Mouse (Mus musculus): Measurements from ENCODE around the gene Sec11a. TPM values are rescaled to one million over a fixed set of nuclear protein-coding genes. Genes with fewer than 3 reads are reported as not detected.
"Not testable (repeated sequence)": the region's sequence is repeated elsewhere in the genome, so short reads cannot be mapped to it uniquely, and the experiment has no call there.

Sec11a gene
- polyA plus RNA-seq, 1 experiment from 2014 or later: 147 TPM

- peaks cover 26% of the 10 kb centered on the region for H3K36me3 ChIP-seq (ENCODE audit: control insufficient read depth, insufficient read depth, low read length)
- ATAC-seq (ENCODE audit: low FRiP score, low TSS enrichment); H3K27me3 ChIP-seq (ENCODE audit: control insufficient read depth, insufficient read depth, low read length); H3K4me3 ChIP-seq (replicated peaks; ENCODE audit: low read depth, low read length); H3K4me2 ChIP-seq (ENCODE audit: low read length); H3K27ac ChIP-seq (replicated peaks; ENCODE audit: low read depth, low read length); H3K9ac ChIP-seq (replicated peaks; ENCODE audit: low read length); DNase-seq; H3K4me1 ChIP-seq (ENCODE audit: control insufficient read depth, insufficient read depth, low read length); H3K9me3 ChIP-seq (ENCODE audit: control insufficient read depth, low read length): not testable (repeated sequence)
Measured at GRCm38 (mm10) chr7:80937304-80937666, 10.3 kb downstream of the Sec11a start.

- H3K27ac ChIP-seq (replicated peaks; ENCODE audit: low read depth, low read length); H3K4me3 ChIP-seq (replicated peaks; ENCODE audit: low read depth, low read length); H3K9me3 ChIP-seq (ENCODE audit: control insufficient read depth, low read length); H3K4me1 ChIP-seq (ENCODE audit: control insufficient read depth, insufficient read depth, low read length); ATAC-seq (ENCODE audit: low FRiP score, low TSS enrichment); H3K4me2 ChIP-seq (ENCODE audit: low read length); DNase-seq; H3K27me3 ChIP-seq (ENCODE audit: control insufficient read depth, insufficient read depth, low read length); H3K9ac ChIP-seq (replicated peaks; ENCODE audit: low read length): not testable (repeated sequence)
- 94% methylated on average over 7 of the region's 7 CpGs for WGBS
- H3K36me3 ChIP-seq (ENCODE audit: control insufficient read depth, insufficient read depth, low read length): peaks cover 30% of the 10 kb centered on the region
Measured at GRCm38 (mm10) chr7:80936617-80937303, 10.8 kb downstream of the Sec11a start.

- 94% methylated on average over 1 of the region's 1 CpGs for WGBS
- ATAC-seq (ENCODE audit: low FRiP score, low TSS enrichment) (no peak), DNase-seq (no peak)
- H3K36me3 ChIP-seq (ENCODE audit: control insufficient read depth, insufficient read depth, low read length): peaks cover 39% of the 10 kb centered on the region
- no peaks in the 10 kb centered on the region for H3K9me3 ChIP-seq (ENCODE audit: control insufficient read depth, low read length)
- no peaks in the 10 kb centered on the region for H3K27me3 ChIP-seq (ENCODE audit: control insufficient read depth, insufficient read depth, low read length)
- no peak overlapping the region for H3K4me2 ChIP-seq (ENCODE audit: low read length)
- no peak overlapping the region for H3K9ac ChIP-seq (replicated peaks; ENCODE audit: low read length)
- no peak overlapping the region for H3K4me3 ChIP-seq (replicated peaks; ENCODE audit: low read depth, low read length)
- no peak overlapping the region for H3K27ac ChIP-seq (replicated peaks; ENCODE audit: low read depth, low read length)
- no peaks in the 10 kb centered on the region for H3K4me1 ChIP-seq (ENCODE audit: control insufficient read depth, insufficient read depth, low read length)
Measured at GRCm38 (mm10) chr7:80935834-80936233, 11.7 kb downstream of the Sec11a start.

- Histone ChIP-seq H3K9ac (replicated peaks; ENCODE audit: low read length) (no peak overlapping the region), H3K36me3 (ENCODE audit: control insufficient read depth, insufficient read depth, low read length) (peaks cover 43% of the 10 kb centered on the region), H3K4me1 (ENCODE audit: control insufficient read depth, insufficient read depth, low read length) (no peaks in the 10 kb centered on the region), H3K27me3 (ENCODE audit: control insufficient read depth, insufficient read depth, low read length) (no peaks in the 10 kb centered on the region), H3K4me3 (replicated peaks; ENCODE audit: low read depth, low read length) (no peak overlapping the region), H3K27ac (replicated peaks; ENCODE audit: low read depth, low read length) (no peak overlapping the region), H3K9me3 (ENCODE audit: control insufficient read depth, low read length) (no peaks in the 10 kb centered on the region), H3K4me2 (ENCODE audit: low read length) (no peak overlapping the region)
- DNase-seq (no peak), ATAC-seq (ENCODE audit: low FRiP score, low TSS enrichment) (no peak)
- WGBS: 81% methylated on average over 1 of the region's 1 CpGs
Measured at GRCm38 (mm10) chr7:80932777-80933176, 14.8 kb downstream of the Sec11a start.

- ATAC-seq (ENCODE audit: low FRiP score, low TSS enrichment) (no peak), DNase-seq (no peak)
- 94% methylated on average over 8 of the region's 8 CpGs for WGBS
- peaks cover 48% of the 10 kb centered on the region for H3K36me3 ChIP-seq (ENCODE audit: control insufficient read depth, insufficient read depth, low read length)
- no peak overlapping the region for H3K9ac ChIP-seq (replicated peaks; ENCODE audit: low read length)
- H3K4me2 ChIP-seq (ENCODE audit: low read length): no peak overlapping the region
- H3K27me3 ChIP-seq (ENCODE audit: control insufficient read depth, insufficient read depth, low read length): no peaks in the 10 kb centered on the region
- H3K27ac ChIP-seq (replicated peaks; ENCODE audit: low read depth, low read length): no peak overlapping the region
- H3K4me1 ChIP-seq (ENCODE audit: control insufficient read depth, insufficient read depth, low read length): no peaks in the 10 kb centered on the region
- H3K4me3 ChIP-seq (replicated peaks; ENCODE audit: low read depth, low read length): no peak overlapping the region
- no peaks in the 10 kb centered on the region for H3K9me3 ChIP-seq (ENCODE audit: control insufficient read depth, low read length)
Measured at GRCm38 (mm10) chr7:80931618-80932207, 15.9 kb downstream of the Sec11a start.

GRCm38 (mm10) chr7:80923165-80923564, 24.4 kb downstream of the Sec11a start:
- H3K4me1 ChIP-seq (ENCODE audit: control insufficient read depth, insufficient read depth, low read length): no peaks in the 10 kb centered on the region
- DNase-seq: no peak
- H3K27me3 ChIP-seq (ENCODE audit: control insufficient read depth, insufficient read depth, low read length): no peaks in the 10 kb centered on the region
- H3K36me3 ChIP-seq (ENCODE audit: control insufficient read depth, insufficient read depth, low read length): peaks cover 67% of the 10 kb centered on the region
- H3K4me3 ChIP-seq (replicated peaks; ENCODE audit: low read depth, low read length): no peak overlapping the region
- H3K9me3 ChIP-seq (ENCODE audit: control insufficient read depth, low read length): no peaks in the 10 kb centered on the region
- H3K4me2 ChIP-seq (ENCODE audit: low read length): no peak overlapping the region
- 96% methylated on average over 2 of the region's 2 CpGs for WGBS
- H3K9ac ChIP-seq (replicated peaks; ENCODE audit: low read length): no peak overlapping the region
- ATAC-seq (ENCODE audit: low FRiP score, low TSS enrichment): no peak
- no peak overlapping the region for H3K27ac ChIP-seq (replicated peaks; ENCODE audit: low read depth, low read length)

- H3K4me3 ChIP-seq (replicated peaks; ENCODE audit: low read depth, low read length): no peak overlapping the region
- no peak overlapping the region for H3K4me2 ChIP-seq (ENCODE audit: low read length)
- no peak for DNase-seq
- WGBS: 88% methylated on average over 5 of the region's 5 CpGs
- peaks cover 77% of the 10 kb centered on the region for H3K36me3 ChIP-seq (ENCODE audit: control insufficient read depth, insufficient read depth, low read length)
- ATAC-seq (ENCODE audit: low FRiP score, low TSS enrichment): no peak
- no peaks in the 10 kb centered on the region for H3K4me1 ChIP-seq (ENCODE audit: control insufficient read depth, insufficient read depth, low read length)
- no peak overlapping the region for H3K9ac ChIP-seq (replicated peaks; ENCODE audit: low read length)
- no peaks in the 10 kb centered on the region for H3K27me3 ChIP-seq (ENCODE audit: control insufficient read depth, insufficient read depth, low read length)
- H3K9me3 ChIP-seq (ENCODE audit: control insufficient read depth, low read length): no peaks in the 10 kb centered on the region
- H3K27ac ChIP-seq (replicated peaks; ENCODE audit: low read depth, low read length): no peak overlapping the region
Measured at GRCm38 (mm10) chr7:80919647-80920008, 28.0 kb downstream of the Sec11a start.

GRCm38 (mm10) chr7:80918982-80919646, 28.5 kb downstream of the Sec11a start:
- Histone ChIP-seq H3K4me3 (replicated peaks; ENCODE audit: low read depth, low read length) (no peak overlapping the region), H3K4me1 (ENCODE audit: control insufficient read depth, insufficient read depth, low read length) (no peaks in the 10 kb centered on the region), H3K9ac (replicated peaks; ENCODE audit: low read length) (no peak overlapping the region), H3K9me3 (ENCODE audit: control insufficient read depth, low read length) (no peaks in the 10 kb centered on the region), H3K27me3 (ENCODE audit: control insufficient read depth, insufficient read depth, low read length) (no peaks in the 10 kb centered on the region), H3K4me2 (ENCODE audit: low read length) (no peak overlapping the region), H3K36me3 (ENCODE audit: control insufficient read depth, insufficient read depth, low read length) (peaks cover 79% of the 10 kb centered on the region), H3K27ac (replicated peaks; ENCODE audit: low read depth, low read length) (no peak overlapping the region)
- WGBS: 89% methylated on average over 8 of the region's 8 CpGs
- ATAC-seq (ENCODE audit: low FRiP score, low TSS enrichment) (no peak), DNase-seq (no peak)

All from midbrain, embryonic 14.5 days (tissue).